Mouse (Mus musculus): Measurements from ENCODE around the gene Rnf224.

GRCm38 (mm10) chr2:25234050-25234449, 2.5 kb downstream of the Rnf224 start, which contains the start of gene Slc34a3:
- no peak for TF ChIP-seq CTCF (IDR thresholded peaks at IDR 0.05; ENCODE audit: borderline replicate concordance, insufficient read depth, low read depth, low read length)
- TF ChIP-seq POLR2A (IDR thresholded peaks at IDR 0.05; ENCODE audit: borderline replicate concordance, insufficient read depth, low read length) = no peak

Measured in cerebellum, adult 2 months (tissue).